Mouse (Mus musculus) ES-E14 (cell line): ENCODE data around the gene Ntsr2. TPM values are rescaled to one million over a fixed set of nuclear protein-coding genes. Genes with fewer than 3 reads are reported as not detected.

ENCODE experiments used
- DNase-seq: peaks from one replicate; pipeline ENCODE4 v3.0.0-alpha.2; 2013; ENCODE audit warnings: low read depth, low spot score
- H3K27ac ChIP-seq: 2 replicates; pipeline ENCODE4 v1.5.1; 2012; ENCODE audit warnings: low read depth, mild to moderate bottlenecking, low read length, moderate library complexity, mixed read lengths; ENCODE audit not compliant: poor library complexity, insufficient read depth, severe bottlenecking
- H3K36me3 ChIP-seq: 2 replicates; pipeline ENCODE4 v1.6.1; 2012; ENCODE audit warnings: mild to moderate bottlenecking, low read length, moderate library complexity, mixed read lengths; ENCODE audit not compliant: control insufficient read depth, poor library complexity, insufficient read depth, severe bottlenecking
- H3K4me1 ChIP-seq, 2 experiments: fragments of 150-350 bp in 1 of 2; sonication (generic) in 1 of 2; 2 replicates each; pipeline ENCODE4 v1.6.1; 2012; ENCODE audit warnings: low read length in 2 of 2, mild to moderate bottlenecking in 1 of 2, mixed read lengths in 1 of 2; ENCODE audit not compliant: control insufficient read depth in 2 of 2, insufficient read depth in 2 of 2, poor library complexity in 1 of 2
- H3K4me3 ChIP-seq, 2 experiments: fragments of 150-350 bp in 1 of 2; sonication (generic) in 1 of 2; 2 replicates each; pipeline ENCODE4 v1.5.1; 2012; ENCODE audit warnings: low read length in 2 of 2, low read depth in 1 of 2, mild to moderate bottlenecking in 1 of 2, mixed read lengths in 1 of 2; ENCODE audit not compliant: insufficient read depth in 1 of 2, poor library complexity in 1 of 2, severe bottlenecking in 1 of 2
- H3K9ac ChIP-seq: 2 replicates; pipeline ENCODE4 v1.6.1; 2012; ENCODE audit warnings: low read depth, mild to moderate bottlenecking, low read length, mixed read lengths; ENCODE audit not compliant: poor library complexity, insufficient read depth, severe bottlenecking
- H3K9me3 ChIP-seq: fragments of 150-350 bp; sonication (generic); 2 replicates; pipeline ENCODE4 v1.6.1; 2012; ENCODE audit warnings: low read depth, mild to moderate bottlenecking, low read length; ENCODE audit not compliant: control insufficient read depth, insufficient read depth
- CHD2 ChIP-seq: IDR thresholded peaks from 2 replicates; pipeline ENCODE4 v1.6.1; 2014; ENCODE audit warnings: mild to moderate bottlenecking, low read depth, low read length, inconsistent platforms
- HCFC1 ChIP-seq: IDR thresholded peaks from 2 replicates; pipeline ENCODE4 v1.6.1; 2012; ENCODE audit warnings: low read length, inconsistent platforms, borderline replicate concordance; ENCODE audit not compliant: insufficient read depth
- MAFK ChIP-seq: IDR thresholded peaks from 2 replicates; pipeline ENCODE4 v1.6.1; 2014; ENCODE audit warnings: mild to moderate bottlenecking, low read depth, low read length, inconsistent platforms; ENCODE audit not compliant: insufficient read depth
- ZC3H11A ChIP-seq: IDR thresholded peaks from 2 replicates; pipeline ENCODE4 v1.6.1; 2012; ENCODE audit warnings: low read depth, mild to moderate bottlenecking, inconsistent platforms, low read length, borderline replicate concordance
- ZNF384 ChIP-seq: IDR thresholded peaks from 2 replicates; pipeline ENCODE4 v1.6.1; 2012; ENCODE audit warnings: low read depth, low read length, inconsistent platforms
- in situ Hi-C, 2 experiments: fragments of 600-800 bp; cut with MboI; formaldehyde crosslinking; loops; one replicate each; pipeline ENCODE4 v1.15.1; 2025; ENCODE audit warnings: low sequenced_read_pairs in 2 of 2, inconsistent platforms in 1 of 2; ENCODE audit not compliant: unreplicated experiment in 2 of 2
- total RNA-seq: library from RNA; depleted of rRNA; stranded (reverse); fragments of 300-350 nt; gene quantifications from 2 replicates; pipeline ENCODE4 v1.2.3, GENCODE M21; 2012

The Ntsr2 gene
- total RNA-seq, 1 experiment, result not detected

GRCm38 (mm10) chr12:16643508-16644345, 9.5 kb upstream of the Ntsr2 start:
- Histone ChIP-seq H3K27ac (no peak overlapping the region), H3K36me3 (no peaks in the 10 kb centered on the region), H3K4me3 (no peak overlapping the region), H3K9ac (no peak overlapping the region), H3K4me1 (no peaks in the 10 kb centered on the region), H3K9me3 (no peaks in the 10 kb centered on the region)
- no peak for DNase-seq
- TF ChIP-seq ZNF384 (no peak), MAFK (no peak), ZC3H11A (no peak), HCFC1 (no peak), CHD2 (no peak)
- in situ Hi-C loops, result no loop called here

- in situ Hi-C loops, result no loop called here
- Histone ChIP-seq H3K4me3 (no peak overlapping the region), H3K36me3 (no peaks in the 10 kb centered on the region), H3K9me3 (no peaks in the 10 kb centered on the region), H3K27ac (no peak overlapping the region), H3K9ac (no peak overlapping the region), H3K4me1 (no peaks in the 10 kb centered on the region)
- DNase-seq, result no peak
- TF ChIP-seq ZNF384, result no peak
- TF ChIP-seq HCFC1, result no peak
- TF ChIP-seq ZC3H11A, result no peak
- no peak for TF ChIP-seq CHD2
- TF ChIP-seq MAFK, result no peak
These were observed 8.5 kb upstream of the Ntsr2 start for GRCm38 (mm10) chr12:16644698-16645097.

DNA sequence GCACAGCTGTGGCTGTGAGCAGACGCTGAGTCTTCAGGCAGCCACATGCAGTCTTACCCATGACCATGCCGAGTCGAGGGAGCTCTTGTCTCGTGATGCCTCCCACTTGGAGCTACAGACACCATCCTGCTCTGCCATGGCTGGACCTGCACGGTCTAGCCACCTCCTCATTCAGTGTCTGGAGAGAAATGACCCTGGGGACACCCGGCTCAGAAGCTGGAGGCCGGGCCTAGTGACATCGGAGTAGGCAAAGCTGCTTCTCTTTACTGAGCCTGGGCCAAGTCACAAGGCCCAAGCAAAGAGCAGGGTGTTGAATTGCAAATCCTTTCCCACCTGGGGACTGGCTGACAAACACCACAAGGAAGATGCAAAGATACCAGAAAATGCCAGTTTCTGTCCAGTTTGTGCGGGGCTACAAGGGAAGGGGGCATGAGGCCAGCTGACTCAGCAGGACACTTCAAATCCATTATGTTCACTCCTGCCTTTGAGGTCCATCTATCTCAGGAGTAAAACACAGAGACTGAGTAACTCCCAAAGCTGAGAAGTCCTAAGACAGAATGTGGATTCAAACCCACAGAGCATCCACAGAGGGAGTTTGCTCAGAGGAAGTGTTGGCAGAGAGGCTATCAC, 6.3 kb upstream of the Ntsr2 start:
- Histone ChIP-seq H3K36me3 (no peaks in the 10 kb centered on the region), H3K4me3 (no peak overlapping the region), H3K9ac (no peak overlapping the region), H3K4me1 (no peaks in the 10 kb centered on the region), H3K27ac (no peak overlapping the region), H3K9me3 (no peaks in the 10 kb centered on the region)
- in situ Hi-C loops, result no loop called here
- no peak for TF ChIP-seq ZNF384
- TF ChIP-seq MAFK, result no peak
- TF ChIP-seq HCFC1, result no peak
- no peak for TF ChIP-seq CHD2
- TF ChIP-seq ZC3H11A, result no peak
- DNase-seq, result no peak

- H3K9ac ChIP-seq, result no peak overlapping the region
- no peak overlapping the region for H3K27ac ChIP-seq
- H3K9me3 ChIP-seq, result no peaks in the 10 kb centered on the region
- TF ChIP-seq ZNF384 (no peak), MAFK (no peak), ZC3H11A (no peak), HCFC1 (no peak), CHD2 (no peak)
- H3K36me3 ChIP-seq, result no peaks in the 10 kb centered on the region
- DNase-seq, result no peak
- no peaks in the 10 kb centered on the region for H3K4me1 ChIP-seq
- no peak overlapping the region for H3K4me3 ChIP-seq
- in situ Hi-C loops, result no loop called here
These were observed 4.9 kb upstream of the Ntsr2 start for GRCm38 (mm10) chr12:16648273-16648672.
